Mouse (Mus musculus) kidney, postnatal 10 days (tissue): ENCODE data around the gene Dbn1.

ENCODE experiments used
- DNase-seq: peaks from one replicate; pipeline ENCODE4 v3.0.0; 2021; ENCODE audit warnings: mixed read lengths

The Dbn1 gene

GRCm38 (mm10) chr13:55510332-55510667, 22.4 kb upstream of the Dbn1 start:
- no peak for DNase-seq

- DNase-seq, result no peak
Measured at GRCm38 (mm10) chr13:55508531-55508930, 20.6 kb upstream of the Dbn1 start.

GRCm38 (mm10) chr13:55507877-55508276, 20.0 kb upstream of the Dbn1 start:
- DNase-seq, result no peak

- no peak for DNase-seq
Measured at GRCm38 (mm10) chr13:55506697-55507096, 18.8 kb upstream of the Dbn1 start.

- no peak for DNase-seq
Measured at GRCm38 (mm10) chr13:55505810-55506209, 17.9 kb upstream of the Dbn1 start.

- DNase-seq, result no peak
Measured at GRCm38 (mm10) chr13:55504390-55504789, 16.5 kb upstream of the Dbn1 start.

GRCm38 (mm10) chr13:55502405-55502804, 14.5 kb upstream of the Dbn1 start:
- DNase-seq, result no peak

- DNase-seq, result no peak
Measured at GRCm38 (mm10) chr13:55500575-55500974, 12.7 kb upstream of the Dbn1 start.

- DNase-seq, result no peak
Measured at GRCm38 (mm10) chr13:55498906-55499305, 11.0 kb upstream of the Dbn1 start.

- no peak for DNase-seq
Measured at GRCm38 (mm10) chr13:55496661-55497060, 8.8 kb upstream of the Dbn1 start.

GRCm38 (mm10) chr13:55495702-55496101, 7.8 kb upstream of the Dbn1 start:
- no peak for DNase-seq

- peak; percentile 40 for DNase-seq
Measured at GRCm38 (mm10) chr13:55494883-55495621, 7.1 kb upstream of the Dbn1 start.

- DNase-seq, result peak; percentile 6
Measured at GRCm38 (mm10) chr13:55494257-55494656, 6.3 kb upstream of the Dbn1 start.

- peak; percentile 73 for DNase-seq
Measured at GRCm38 (mm10) chr13:55486916-55487577, 864 bp downstream of the Dbn1 start.

GRCm38 (mm10) chr13:55486029-55486794, 1.7 kb downstream of the Dbn1 start:
- peak; percentile 61 for DNase-seq

- DNase-seq, result peak; percentile 11
Measured at GRCm38 (mm10) chr13:55484520-55485088, 3.3 kb downstream of the Dbn1 start.

GRCm38 (mm10) chr13:55483593-55483992, 4.3 kb downstream of the Dbn1 start:
- peak; percentile 45 for DNase-seq

GRCm38 (mm10) chr13:55483071-55483470, 4.8 kb downstream of the Dbn1 start:
- DNase-seq, result peak; percentile 32

GRCm38 (mm10) chr13:55482542-55482941, 5.4 kb downstream of the Dbn1 start:
- peak; percentile 60 for DNase-seq

- DNase-seq, result no peak
Measured at GRCm38 (mm10) chr13:55479929-55480328, 8.0 kb downstream of the Dbn1 start.

- peak; percentile 33 for DNase-seq
Measured at GRCm38 (mm10) chr13:55479008-55479407, 8.9 kb downstream of the Dbn1 start.

- DNase-seq, result peak; percentile 62
Measured at GRCm38 (mm10) chr13:55478036-55478435, 9.9 kb downstream of the Dbn1 start.

- DNase-seq, result no peak
Measured at GRCm38 (mm10) chr13:55477492-55477891, 10.4 kb downstream of the Dbn1 start.
